Mouse (Mus musculus) embryonic fibroblast, embryonic 13.5 days (primary cell): ENCODE results near the gene Smo.

Source experiments
- CTCF ChIP-seq: IDR thresholded peaks from 2 replicates; pipeline ENCODE4 v1.5.1; 2011; ENCODE audit warnings: mild to moderate bottlenecking, control low read depth, low read length, moderate library complexity, borderline replicate concordance; ENCODE audit not compliant: insufficient read depth
- POLR2A ChIP-seq: IDR thresholded peaks from 2 replicates; pipeline ENCODE4 v1.6.1; 2011; ENCODE audit warnings: low read depth, mild to moderate bottlenecking, control low read depth, low read length, moderate library complexity

DNA sequence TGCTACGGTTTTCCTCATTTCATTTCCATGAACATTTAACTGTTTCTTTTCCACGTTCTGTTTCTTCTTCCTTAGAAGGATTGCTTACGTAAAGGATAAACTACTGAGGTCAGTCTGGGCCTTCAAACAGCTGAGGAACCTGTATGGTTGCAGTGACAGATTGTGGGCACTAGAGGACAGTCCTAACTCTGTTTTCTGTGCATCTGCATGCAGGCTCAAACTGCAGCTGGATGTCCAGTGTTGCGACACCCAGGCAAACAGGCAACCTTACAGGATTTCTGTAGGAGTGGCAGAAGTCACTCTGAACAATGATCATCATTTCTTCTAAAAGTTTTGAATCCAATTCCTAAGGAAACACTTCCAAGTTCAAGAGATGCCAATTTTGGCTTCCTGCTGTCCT is 27.2 kb downstream of the Smo start:
- TF ChIP-seq CTCF = peak; percentile 59; the same call in 1 of the 2 replicates
- no peak for TF ChIP-seq POLR2A
